ENCODE assay signal across 10 mouse cellular contexts in the genomic region with DNA sequence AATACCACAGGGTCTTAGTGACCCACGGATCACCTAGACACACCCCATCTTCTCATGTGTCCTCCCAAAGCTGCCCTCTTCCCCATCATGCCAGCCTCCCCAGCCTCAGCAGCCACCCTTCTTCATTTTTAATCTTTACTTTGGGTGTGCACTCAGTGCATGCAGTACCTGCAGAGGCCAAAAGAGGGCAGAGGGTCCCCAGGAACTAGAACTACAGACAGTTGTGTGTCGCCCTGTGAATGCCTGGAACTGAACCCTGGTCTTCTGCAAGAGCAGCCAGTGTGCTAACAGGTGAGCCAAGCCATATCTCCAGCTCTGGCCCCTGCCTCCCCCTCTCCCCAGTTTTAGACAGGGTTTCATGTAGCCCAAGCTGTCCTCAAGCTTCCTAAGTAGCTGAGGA. TPM values are rescaled to one million over a fixed set of nuclear protein-coding genes. Genes with fewer than 3 reads are reported as not detected.
A peak's percentile ranks its signal among the peaks of the same experiment; 100 is the strongest.
DNase-seq lines count a peak whose midpoint lies in the region; ATAC-seq and TF ChIP-seq lines count a peak whose summit lies in the region.
"Had no signal": no experiment of that assay in that cellular context is flagged by ENCODE, and none has a peak within 500 bp of the region (broad histone marks: within the 10 kb centered on the region; RNA-seq: fewer than 3 reads in every experiment).

No protein-coding gene starts in this region.

- no peak overlapping the region for H3K27ac ChIP-seq in kidney, adult 2 months (ENCODE audit: insufficient read depth, low read depth, low read length)
- H3K27ac ChIP-seq in kidney, embryonic 14.5 days (ENCODE audit: low read depth, low read length) = no peak overlapping the region
- no peak overlapping the region for H3K27ac ChIP-seq in liver, embryonic 14.5 days
- H3K27ac ChIP-seq: embryonic facial prominence, embryonic 13.5 days had no signal

- no peak for TF ChIP-seq EP300 in liver, embryonic 14.5 days (IDR thresholded peaks at IDR 0.05; ENCODE audit: low read depth)

- no peak for ATAC-seq in kidney, embryonic 14.5 days (ENCODE audit: low FRiP score, low TSS enrichment)
- no peak; the same call in 1 of the 2 replicates for ATAC-seq in G1E (ENCODE audit: extremely low read depth, insufficient number of reproducible peaks, low FRiP score, poor library complexity, severe bottlenecking)
- ATAC-seq in liver, embryonic 14.5 days (ENCODE audit: insufficient read depth) = no peak

- H3K4me1 ChIP-seq in kidney, adult 2 months (ENCODE audit: control insufficient read depth, insufficient read depth, low read length) = no peaks in the 10 kb centered on the region
- H3K4me1 ChIP-seq in kidney, embryonic 14.5 days (ENCODE audit: control insufficient read depth, insufficient read depth, low read length) = no peaks in the 10 kb centered on the region
- peaks cover 6% of the 10 kb centered on the region for H3K4me1 ChIP-seq in G1E (ENCODE audit: insufficient read depth, low read depth, low read length)
- no peaks in the 10 kb centered on the region for H3K4me1 ChIP-seq in liver, embryonic 14.5 days (replicated peaks; ENCODE audit: control insufficient read depth in 2 of 2, insufficient read depth in 2 of 2, low read length in 1 of 2)
- H3K4me1 ChIP-seq: embryonic facial prominence, embryonic 13.5 days had no signal

- DNase-seq in kidney, adult 2 months = no peak
- peak; percentile 51 for DNase-seq in 3T3-L1 (ENCODE audit: low read depth, low spot score)
- no peak for DNase-seq in G1E (ENCODE audit: low spot score)
- DNase-seq in liver, embryonic 14.5 days (ENCODE audit: low read depth in 3 of 3, low spot score in 3 of 3) = no peak
- no peak for DNase-seq in testis, postnatal 14 days (ENCODE audit: low spot score)
- no peak for DNase-seq in frontal cortex, adult 2 months (ENCODE audit: extremely low spot score in 1 of 2, low spot score in 1 of 2)
- no peak for DNase-seq in right cerebral cortex, adult 18-20 months
- DNase-seq: layer of hippocampus, adult 9-11 months had no signal

- WGBS in kidney, adult 2 months = 80% methylated on average over 2 of the region's 2 CpGs
- WGBS in kidney, embryonic 14.5 days = 69% methylated on average over 2 of the region's 2 CpGs
- WGBS in liver, embryonic 14.5 days (ENCODE audit: insufficient replicate concordance) = 71% methylated on average over 2 of the region's 2 CpGs

- H3K9me3 ChIP-seq in kidney, embryonic 14.5 days (ENCODE audit: control insufficient read depth, low read length) = no peaks in the 10 kb centered on the region
- no peaks in the 10 kb centered on the region for H3K9me3 ChIP-seq in G1E (replicated peaks)
- no peaks in the 10 kb centered on the region for H3K9me3 ChIP-seq in liver, embryonic 14.5 days (ENCODE audit: control insufficient read depth, low read length)
- H3K9me3 ChIP-seq: embryonic facial prominence, embryonic 13.5 days had no signal

- peak; percentile 64 for TF ChIP-seq CTCF in kidney, adult 2 months (conservative IDR thresholded peaks at IDR 0.05; ENCODE audit: insufficient read depth, insufficient read length, low read depth, low read length)
- TF ChIP-seq CTCF in G1E (IDR thresholded peaks at IDR 0.05; ENCODE audit: low read depth, low read length) = peak; percentile 36; the same call in 1 of the 2 replicates
- peak; percentile 81 for TF ChIP-seq CTCF in liver, embryonic 14.5 days (IDR thresholded peaks at IDR 0.05; ENCODE audit: low read depth)

- H3K36me3 ChIP-seq in kidney, adult 2 months (ENCODE audit: control insufficient read depth, insufficient read depth, low read length) = no peaks in the 10 kb centered on the region
- H3K36me3 ChIP-seq in kidney, embryonic 14.5 days (ENCODE audit: control insufficient read depth, insufficient read depth, low read length) = peaks cover 87% of the 10 kb centered on the region
- peaks cover 89% of the 10 kb centered on the region for H3K36me3 ChIP-seq in G1E (replicated peaks)
- no peaks in the 10 kb centered on the region; the same call in 1 of the 2 replicates for H3K36me3 ChIP-seq in liver, embryonic 14.5 days (replicated peaks; ENCODE audit: control insufficient read depth, insufficient read depth, low read depth)

- H3K27me3 ChIP-seq in kidney, adult 2 months (replicated peaks; ENCODE audit: control insufficient read depth, insufficient read depth, low read length) = no peaks in the 10 kb centered on the region
- H3K27me3 ChIP-seq in kidney, embryonic 14.5 days (ENCODE audit: control insufficient read depth, insufficient read depth, low read length) = no peaks in the 10 kb centered on the region
- H3K27me3 ChIP-seq in G1E (ENCODE audit: insufficient read depth, low read length) = no peaks in the 10 kb centered on the region
- H3K27me3 ChIP-seq in liver, embryonic 14.5 days (ENCODE audit: control insufficient read depth, insufficient read depth, low read length) = no peaks in the 10 kb centered on the region
- H3K27me3 ChIP-seq: embryonic facial prominence, embryonic 13.5 days had no signal

- H3K9ac ChIP-seq in kidney, embryonic 14.5 days (ENCODE audit: low read depth, low read length) = no peak overlapping the region
- no peak overlapping the region for H3K9ac ChIP-seq in liver, embryonic 14.5 days (replicated peaks)
- H3K9ac ChIP-seq: embryonic facial prominence, embryonic 13.5 days had no signal

- TF ChIP-seq POLR2A in kidney, adult 2 months (IDR thresholded peaks at IDR 0.05; ENCODE audit: low read depth, low read length) = no peak

- H3K4me3 ChIP-seq in kidney, adult 2 months (ENCODE audit: insufficient read depth, low read depth, low read length) = no peak overlapping the region
- no peak overlapping the region for H3K4me3 ChIP-seq in kidney, embryonic 14.5 days (ENCODE audit: low read length)
- no peak overlapping the region for H3K4me3 ChIP-seq in G1E (ENCODE audit: low read depth, low read length)
- H3K4me3 ChIP-seq in liver, embryonic 14.5 days (ENCODE audit: insufficient read depth in 1 of 2, low read depth in 2 of 2, low read length in 2 of 2) = no peak overlapping the region
- H3K4me3 ChIP-seq: embryonic facial prominence, embryonic 13.5 days had no signal

- no peak overlapping the region for H3K4me2 ChIP-seq in kidney, embryonic 14.5 days (replicated peaks; ENCODE audit: low read depth, low read length)
- no peak overlapping the region for H3K4me2 ChIP-seq in liver, embryonic 14.5 days (ENCODE audit: low read depth)
- H3K4me2 ChIP-seq: embryonic facial prominence, embryonic 13.5 days had no signal

RNA-seq across cellular contexts. Expression of a gene that starts 13.1 kb away (rescaled TPM):
- 60.6 and 71.7 TPM in 2 replicates for polyA plus RNA-seq in kidney, adult 2 months (2012; rRNA removed)
- 80.5 and 89.2 TPM in 2 replicates for polyA plus RNA-seq in kidney, embryonic 14.5 days (2014; fragmentation: Nextera tagmentation; extraction: Ambion mirVana)
- total RNA-seq in G1E (2014; fragmentation: Nextera tagmentation) (19.9 and 22.0 TPM in 2 replicates), G1E (2017) (32.3 and 36.2 TPM in 2 replicates)
- polyA plus RNA-seq in G1E (2012) = 27.3 and 36.6 TPM in 2 replicates
- polyA plus RNA-seq in liver, embryonic 14.5 days (2012; rRNA removed) = 35.9 and 37.3 TPM in 2 replicates
- polyA plus RNA-seq in liver, embryonic 14.5 days (2014; fragmentation: Nextera tagmentation; extraction: Ambion mirVana) = 48.8 and 50.3 TPM in 2 replicates
- 43.1 and 43.8 TPM in 2 replicates for polyA plus RNA-seq in frontal cortex, adult 2 months (2012; rRNA removed)

RNA-seq across cellular contexts. Expression of a gene that starts 21.8 kb away (rescaled TPM):
- polyA plus RNA-seq in kidney, adult 2 months (2012; rRNA removed) = 35.6 and 40.9 TPM in 2 replicates
- polyA plus RNA-seq in kidney, embryonic 14.5 days (2014; fragmentation: Nextera tagmentation; extraction: Ambion mirVana) = 31.5 and 40.3 TPM in 2 replicates
- total RNA-seq in G1E (2014; fragmentation: Nextera tagmentation) (22.4 and 26.8 TPM in 2 replicates), G1E (2017) (13.0 and 14.4 TPM in 2 replicates)
- polyA plus RNA-seq in G1E (2012) = 61.8 and 62.4 TPM in 2 replicates
- polyA plus RNA-seq in liver, embryonic 14.5 days (2012; rRNA removed) = 14.4 and 16.5 TPM in 2 replicates
- 11.7 and 16.6 TPM in 2 replicates for polyA plus RNA-seq in liver, embryonic 14.5 days (2014; fragmentation: Nextera tagmentation; extraction: Ambion mirVana)
- 49.7 and 52.4 TPM in 2 replicates for polyA plus RNA-seq in frontal cortex, adult 2 months (2012; rRNA removed)

RNA-seq across cellular contexts. Expression of a gene that starts 34.6 kb away (rescaled TPM):
- 1.7 and 2.7 TPM in 2 replicates for polyA plus RNA-seq in kidney, adult 2 months (2012; rRNA removed)
- 11.4 and 11.8 TPM in 2 replicates for polyA plus RNA-seq in kidney, embryonic 14.5 days (2014; fragmentation: Nextera tagmentation; extraction: Ambion mirVana)
- 2.0 and 2.1 TPM in 2 replicates for total RNA-seq in G1E (2014; fragmentation: Nextera tagmentation)
- total RNA-seq in G1E (2017) = 2.8 and 3.2 TPM in 2 replicates
- 1.0 and 1.1 TPM in 2 replicates for polyA plus RNA-seq in G1E (2012)
- polyA plus RNA-seq in liver, embryonic 14.5 days (2012; rRNA removed) = 1.5 and 1.8 TPM in 2 replicates
- 2.4 and 2.7 TPM in 2 replicates for polyA plus RNA-seq in liver, embryonic 14.5 days (2014; fragmentation: Nextera tagmentation; extraction: Ambion mirVana)
- polyA plus RNA-seq in frontal cortex, adult 2 months (2012; rRNA removed) = 6.6 TPM in 2 replicates

RNA-seq across cellular contexts. Expression of a gene that starts 56.7 kb away (rescaled TPM):
- polyA plus RNA-seq in kidney, adult 2 months (2012; rRNA removed) = 3.8 and 4.1 TPM in 2 replicates
- 1.4 TPM in 2 replicates for polyA plus RNA-seq in kidney, embryonic 14.5 days (2014; fragmentation: Nextera tagmentation; extraction: Ambion mirVana)
- 2.7 and 4.0 TPM in 2 replicates for total RNA-seq in G1E (2014; fragmentation: Nextera tagmentation)
- total RNA-seq in G1E (2017) = 3.4 and 3.6 TPM in 2 replicates
- polyA plus RNA-seq in G1E (2012) = 14.1 and 16.1 TPM in 2 replicates
- polyA plus RNA-seq in liver, embryonic 14.5 days (2012; rRNA removed) = 0.92 and 1.1 TPM in 2 replicates
- 0.43 and 0.71 TPM in 2 replicates for polyA plus RNA-seq in liver, embryonic 14.5 days (2014; fragmentation: Nextera tagmentation; extraction: Ambion mirVana)
- polyA plus RNA-seq in frontal cortex, adult 2 months (2012; rRNA removed) = 89.0 and 95.5 TPM in 2 replicates

RNA-seq across cellular contexts. Expression of a gene that starts 59.8 kb away (rescaled TPM):
- 23.7 and 28.2 TPM in 2 replicates for polyA plus RNA-seq in kidney, adult 2 months (2012; rRNA removed)
- 10.5 and 14.3 TPM in 2 replicates for polyA plus RNA-seq in kidney, embryonic 14.5 days (2014; fragmentation: Nextera tagmentation; extraction: Ambion mirVana)
- total RNA-seq in G1E (2014; fragmentation: Nextera tagmentation) (14.4 and 16.5 TPM in 2 replicates), G1E (2017) (17.8 and 18.9 TPM in 2 replicates)
- polyA plus RNA-seq in G1E (2012) = 20.1 and 20.7 TPM in 2 replicates
- polyA plus RNA-seq in liver, embryonic 14.5 days (2012; rRNA removed) = 5.6 and 5.8 TPM in 2 replicates
- polyA plus RNA-seq in liver, embryonic 14.5 days (2014; fragmentation: Nextera tagmentation; extraction: Ambion mirVana) = 4.9 and 5.8 TPM in 2 replicates
- 23.7 and 24.1 TPM in 2 replicates for polyA plus RNA-seq in frontal cortex, adult 2 months (2012; rRNA removed)
